Mouse (Mus musculus) G1E (cell line): ENCODE measurements around the gene Dnajc11. TPM values are rescaled to one million over a fixed set of nuclear protein-coding genes. Genes with fewer than 3 reads are reported as not detected.
A peak's percentile ranks its signal among the peaks of the same experiment; 100 is the strongest.

Source experiments
- ATAC-seq: 2 replicates; pipeline ENCODE4 v1.8.0; 2016; ENCODE audit warnings: mild to moderate bottlenecking; ENCODE audit not compliant: insufficient number of reproducible peaks, poor library complexity, low FRiP score, severe bottlenecking; ENCODE audit errors: extremely low read depth
- DNase-seq: peaks from one replicate; pipeline ENCODE4 v3.0.0; 2012; ENCODE audit warnings: low spot score
- H3K27me3 ChIP-seq: 2 replicates; pipeline ENCODE4 v1.6.1; 2012; ENCODE audit warnings: mild to moderate bottlenecking, low read length, inconsistent platforms; ENCODE audit not compliant: insufficient read depth
- H3K36me3 ChIP-seq: replicated peaks from 2 replicates; pipeline ENCODE3; 2012; ENCODE audit warnings: mild to moderate bottlenecking, inconsistent platforms
- H3K4me1 ChIP-seq: 2 replicates; pipeline ENCODE4 v1.6.1; 2012; ENCODE audit warnings: low read depth, low read length, inconsistent platforms, mixed read lengths; ENCODE audit not compliant: insufficient read depth
- H3K4me3 ChIP-seq: 2 replicates; pipeline ENCODE4 v1.5.1; 2012; ENCODE audit warnings: low read depth, mild to moderate bottlenecking, inconsistent platforms, low read length, moderate library complexity, mixed read lengths
- H3K9me3 ChIP-seq: replicated peaks from 2 replicates; pipeline ENCODE4 v1.6.1; 2012; ENCODE audit warnings: inconsistent platforms
- CTCF ChIP-seq: IDR thresholded peaks from 2 replicates; pipeline ENCODE4 v1.5.1; 2012; ENCODE audit warnings: low read depth, low read length, inconsistent platforms, mixed read lengths
- GATA1 ChIP-seq: IDR thresholded peaks from 2 replicates; pipeline ENCODE4 v1.6.1; 2012; ENCODE audit warnings: borderline replicate concordance, low read length, inconsistent platforms, mixed read lengths
- GATA2 ChIP-seq: IDR thresholded peaks from 2 replicates; pipeline ENCODE4 v1.6.1; 2012; ENCODE audit warnings: low read depth, low read length, inconsistent platforms, borderline replicate concordance
- POLR2AphosphoS5 ChIP-seq: IDR thresholded peaks from 2 replicates; pipeline ENCODE4 v1.6.1; 2012; ENCODE audit warnings: low read depth, low read length, inconsistent platforms; ENCODE audit not compliant: insufficient replicate concordance
- TAL1 ChIP-seq: conservative IDR thresholded peaks from 2 replicates; pipeline ENCODE4 v1.6.1; 2012; ENCODE audit warnings: low read depth, low read length, inconsistent platforms, mixed read lengths
- polyA plus RNA-seq: library from polyadenylated mRNA; stranded (reverse); fragments of >175 nt; gene quantifications from 2 replicates; pipeline ENCODE4 v1.2.3, GENCODE M21; 2012
- total RNA-seq, 2 experiments: library from RNA; stranded (forward) in 1 of 2; stranded (reverse) in 1 of 2; fragments of 200-1000 nt in 1 of 2; fragments of >200 nt in 1 of 2; fragmentation: Nextera tagmentation in 1 of 2; gene quantifications; 2 replicates each; pipeline ENCODE4 v1.2.3; 2014 to 2017

The Dnajc11 gene
- total and polyA plus RNA-seq, 3 experiments = 51.1 to 97.1 (median 67.2) TPM

DNA sequence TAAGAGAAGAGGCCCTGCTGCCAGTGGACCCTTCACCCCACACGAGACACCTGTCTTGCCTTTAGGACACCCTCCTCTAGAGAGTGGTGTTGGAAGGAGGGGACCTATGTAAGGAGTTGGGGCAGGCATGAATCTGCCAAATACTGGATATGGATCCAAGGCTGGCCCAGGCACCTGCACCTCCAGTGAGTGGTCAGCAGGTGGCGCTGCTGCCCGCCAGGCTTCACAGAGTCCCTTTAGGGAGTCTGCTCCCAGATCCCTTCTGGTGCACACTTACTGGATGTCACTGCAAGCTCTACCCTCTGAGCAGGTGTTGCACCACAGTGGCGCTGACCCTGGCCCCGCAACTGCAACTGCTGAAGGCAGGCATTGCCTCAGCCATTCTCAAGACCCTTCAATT lies 47.9 kb downstream of the Dnajc11 start:
- TF ChIP-seq GATA1 (no peak), CTCF (peak; percentile 99), POLR2AphosphoS5 (no peak)
- Histone ChIP-seq H3K36me3 (peaks cover 80% of the 10 kb centered on the region), H3K4me1 (peaks cover 24% of the 10 kb centered on the region), H3K4me3 (no peak overlapping the region), H3K9me3 (no peaks in the 10 kb centered on the region), H3K27me3 (peaks cover 11% of the 10 kb centered on the region)
- ATAC-seq = peak; percentile 69
- DNase-seq = peak; percentile 73

DNA sequence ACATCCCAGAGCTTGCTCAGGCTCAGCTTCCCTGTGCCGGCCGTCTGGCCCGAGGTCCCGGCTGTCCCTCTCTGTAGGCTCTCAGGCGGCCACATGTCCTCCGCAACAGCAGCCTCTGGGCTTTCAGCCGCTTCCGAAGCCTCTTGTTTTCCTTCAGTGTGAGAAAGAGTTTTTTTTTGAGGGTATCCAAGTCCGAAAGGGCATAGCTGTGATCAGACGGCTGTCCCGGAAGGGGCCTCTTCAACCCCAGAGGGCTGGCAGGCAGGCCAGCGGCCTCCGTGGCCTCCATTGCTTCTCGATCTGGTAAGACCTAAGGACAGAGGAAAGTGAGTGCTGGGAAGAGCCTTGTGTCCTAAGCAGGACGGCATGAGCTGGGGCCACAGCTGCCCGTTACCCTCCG lies 49.6 kb downstream of the Dnajc11 start:
- ATAC-seq (no peak), DNase-seq (no peak)
- Histone ChIP-seq H3K27me3 (peaks cover 22% of the 10 kb centered on the region), H3K4me1 (peaks cover 28% of the 10 kb centered on the region), H3K4me3 (no peak overlapping the region), H3K36me3 (peaks cover 63% of the 10 kb centered on the region), H3K9me3 (no peaks in the 10 kb centered on the region)
- TF ChIP-seq TAL1 (no peak), GATA2 (no peak), CTCF (no peak), POLR2AphosphoS5 (no peak), GATA1 (no peak)

DNA sequence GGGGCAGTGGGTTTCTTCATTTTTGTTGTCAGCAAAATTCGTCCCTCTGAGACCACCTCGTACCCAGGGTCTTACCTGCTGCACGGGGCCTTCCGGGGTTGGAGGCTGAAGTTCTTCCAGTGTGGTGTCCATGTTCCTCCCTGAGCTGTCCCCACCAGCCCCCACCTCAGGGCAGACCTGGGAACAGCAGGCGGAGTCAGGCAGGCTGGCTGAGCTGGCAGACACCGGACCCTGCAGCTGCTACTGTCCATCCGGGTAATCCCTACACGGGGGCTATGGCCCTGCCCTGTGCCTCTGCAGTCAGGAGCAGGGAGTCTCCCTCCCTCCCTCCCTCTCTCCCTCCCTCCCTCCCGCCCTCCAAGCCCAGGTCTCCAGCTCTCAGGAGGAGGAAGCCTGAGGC lies 50.1 kb downstream of the Dnajc11 start:
- TF ChIP-seq POLR2AphosphoS5 (no peak), GATA2 (no peak), TAL1 (no peak), GATA1 (no peak), CTCF (no peak)
- Histone ChIP-seq H3K4me1 (peaks cover 30% of the 10 kb centered on the region), H3K36me3 (peaks cover 58% of the 10 kb centered on the region), H3K27me3 (peaks cover 28% of the 10 kb centered on the region), H3K9me3 (no peaks in the 10 kb centered on the region), H3K4me3 (no peak overlapping the region)
- no peak for ATAC-seq
- no peak for DNase-seq

DNA sequence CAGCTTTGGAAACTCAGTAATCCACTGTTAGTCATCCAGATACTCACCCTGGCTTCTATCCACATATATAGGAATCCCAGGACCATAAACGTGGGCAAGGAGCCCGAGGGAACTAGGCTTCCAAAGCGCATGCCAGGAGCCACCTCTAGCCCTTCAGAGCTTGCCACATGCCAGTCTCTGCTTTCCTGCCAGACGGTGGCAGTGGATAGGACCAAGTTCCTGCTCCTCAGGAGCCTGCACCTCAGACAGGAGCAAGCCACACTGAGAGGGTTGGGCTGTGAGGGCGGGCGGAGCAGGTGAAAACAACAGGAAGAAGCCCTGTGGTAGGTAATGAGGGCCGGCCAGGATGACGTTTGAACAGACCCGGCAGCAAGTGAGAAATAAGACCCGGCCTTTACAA lies 52.4 kb downstream of the Dnajc11 start:
- ATAC-seq (no peak), DNase-seq (no peak)
- peaks cover 42% of the 10 kb centered on the region for H3K36me3 ChIP-seq
- H3K4me1 ChIP-seq = peaks cover 37% of the 10 kb centered on the region
- TF ChIP-seq POLR2AphosphoS5 (no peak), CTCF (no peak)
- peaks cover 47% of the 10 kb centered on the region for H3K27me3 ChIP-seq
- no peak overlapping the region for H3K4me3 ChIP-seq
- no peaks in the 10 kb centered on the region for H3K9me3 ChIP-seq

DNA sequence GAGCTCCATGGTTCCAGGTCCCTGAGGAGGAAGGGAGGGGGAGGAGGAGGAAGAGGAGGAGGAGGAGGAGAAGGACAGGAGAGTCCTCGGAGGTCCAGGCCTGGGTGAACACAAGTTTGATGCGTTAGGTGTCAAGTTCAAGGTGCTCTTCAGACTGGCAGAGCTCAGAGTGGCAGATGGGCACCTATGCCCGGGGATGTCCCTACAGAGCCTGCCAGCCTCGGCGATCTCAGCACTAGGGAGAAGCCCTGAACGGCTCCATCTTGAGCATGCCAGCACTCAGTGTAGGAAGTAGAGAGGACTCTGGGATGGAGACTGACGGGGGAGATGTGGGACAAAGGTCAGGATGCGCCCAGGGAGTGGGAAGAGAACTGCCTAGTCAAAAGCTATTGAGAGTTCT lies 53.2 kb downstream of the Dnajc11 start:
- peaks cover 42% of the 10 kb centered on the region for H3K36me3 ChIP-seq
- ATAC-seq = no peak
- H3K4me1 ChIP-seq = peaks cover 34% of the 10 kb centered on the region
- H3K27me3 ChIP-seq = peaks cover 55% of the 10 kb centered on the region
- no peak overlapping the region for H3K4me3 ChIP-seq
- DNase-seq = no peak
- no peak for TF ChIP-seq CTCF
- no peak for TF ChIP-seq POLR2AphosphoS5
- no peak for TF ChIP-seq GATA1
- no peak for TF ChIP-seq GATA2
- no peak for TF ChIP-seq TAL1
- no peaks in the 10 kb centered on the region for H3K9me3 ChIP-seq

DNA sequence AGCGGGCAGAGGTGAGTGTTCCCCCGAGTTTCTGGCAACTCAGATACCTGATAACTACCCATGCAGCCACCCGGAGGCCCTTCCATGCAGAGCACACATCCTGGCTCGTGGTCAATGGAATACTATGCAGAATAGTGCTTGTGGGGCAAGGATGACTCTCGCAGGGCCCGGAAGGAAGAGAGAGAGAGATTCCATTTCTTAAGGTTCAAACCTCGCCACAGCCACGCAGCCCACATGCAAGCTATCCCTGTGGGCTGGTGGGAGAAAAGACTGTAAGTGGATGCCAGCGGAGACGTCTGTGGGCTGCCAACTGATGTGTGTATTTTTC lies 54.5 kb downstream of the Dnajc11 start:
- DNase-seq (no peak), ATAC-seq (no peak)
- peaks cover 39% of the 10 kb centered on the region for H3K4me1 ChIP-seq
- H3K36me3 ChIP-seq = peaks cover 39% of the 10 kb centered on the region
- H3K4me3 ChIP-seq = peak overlapping the region; percentile 77
- peaks cover 66% of the 10 kb centered on the region for H3K27me3 ChIP-seq
- no peaks in the 10 kb centered on the region for H3K9me3 ChIP-seq
- TF ChIP-seq GATA1 (no peak), TAL1 (no peak), GATA2 (no peak), CTCF (no peak), POLR2AphosphoS5 (no peak)

DNA sequence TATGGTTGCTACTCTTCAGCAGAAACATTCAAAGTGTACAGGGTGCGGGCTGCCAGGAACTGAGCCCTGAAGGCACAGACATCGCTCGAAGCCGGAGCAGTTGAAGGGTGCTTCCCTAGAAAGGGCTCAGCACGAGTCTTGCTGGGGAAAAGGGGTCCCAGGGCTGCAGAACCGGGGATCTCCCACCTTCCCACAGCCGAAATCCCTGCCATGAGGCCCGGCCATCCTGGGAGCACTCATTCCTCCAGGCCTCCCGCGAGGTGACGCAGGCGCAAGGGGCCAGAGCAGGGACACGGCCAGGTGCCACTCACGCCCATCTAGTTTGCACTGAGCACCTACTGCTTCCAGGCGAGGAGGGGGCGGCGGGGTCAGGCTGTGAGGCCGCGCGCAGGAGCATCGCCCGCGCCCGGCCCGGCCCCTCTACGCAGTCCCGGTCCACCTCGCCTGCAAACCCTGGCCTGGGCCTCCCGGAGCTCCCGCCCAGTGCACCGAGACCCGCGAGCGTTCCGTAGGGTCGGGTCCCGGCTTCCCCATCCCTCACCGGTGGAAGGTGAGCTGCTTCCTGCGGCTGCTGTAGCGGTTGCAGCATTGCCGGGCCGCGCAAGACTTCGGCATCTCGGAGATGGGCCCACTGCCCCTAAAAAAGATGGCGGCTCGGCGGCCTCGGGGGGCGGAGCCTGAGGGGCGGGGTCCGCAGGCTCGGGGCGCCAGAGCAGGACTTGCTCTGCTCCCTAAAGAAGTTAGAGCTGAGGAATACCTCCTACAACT lies 55.0 kb downstream of the Dnajc11 start, which contains the start of gene Thap3:
TSS of gene Thap3 (minus strand) at position 656 of the 768 bp plus-strand sequence.
- no peak for TF ChIP-seq GATA1
- H3K27me3 ChIP-seq = peaks cover 70% of the 10 kb centered on the region
- peaks cover 44% of the 10 kb centered on the region for H3K4me1 ChIP-seq
- H3K4me3 ChIP-seq = peak within 1 kb of the TSS; percentile 77
- ATAC-seq = no peak
- H3K9me3 ChIP-seq = no peaks in the 10 kb centered on the region
- DNase-seq = peak; percentile 36
- H3K36me3 ChIP-seq = peaks cover 37% of the 10 kb centered on the region
